Mouse (Mus musculus): Measurements from ENCODE around the gene Nhlrc3.

Nhlrc3 gene

DNA sequence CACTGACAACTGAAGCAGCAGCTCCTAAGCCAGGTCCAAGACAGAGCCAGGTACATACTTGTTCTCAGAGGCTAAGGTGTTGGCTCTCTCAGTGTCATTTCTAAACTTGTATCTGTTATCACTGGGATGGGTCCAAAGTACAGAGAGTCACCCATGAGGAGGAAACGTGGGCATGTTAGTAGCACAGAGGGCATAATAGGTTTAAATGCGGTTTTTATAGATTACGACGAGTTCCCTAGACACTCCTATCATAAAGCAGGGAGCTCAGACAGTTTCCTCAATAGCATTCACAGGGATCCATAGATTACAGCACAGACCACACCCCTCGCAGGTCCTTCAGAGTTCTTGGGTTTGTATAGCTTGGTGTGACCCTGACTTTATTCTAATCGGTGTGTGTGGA, 9.1 kb downstream of the Nhlrc3 start:
- no peak for DNase-seq

DNA sequence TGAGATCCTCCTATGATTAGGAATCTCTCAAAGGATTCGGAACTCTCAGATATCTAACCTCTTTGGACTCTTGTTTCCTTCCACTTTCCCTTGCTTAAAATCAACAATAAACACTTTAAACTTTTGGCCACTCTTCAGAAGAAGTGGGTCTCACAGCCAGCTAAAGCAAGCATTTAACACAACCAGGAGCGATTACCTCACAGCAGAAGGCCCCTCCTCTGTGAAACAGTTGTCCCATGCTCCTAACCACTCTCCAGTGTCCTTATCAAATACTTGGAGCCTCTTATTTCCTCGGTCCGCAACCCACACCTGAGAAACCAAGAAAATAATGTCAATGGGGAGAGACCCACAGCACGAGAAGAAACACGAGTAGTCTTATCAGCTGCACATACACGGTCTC, 9.8 kb downstream of the Nhlrc3 start:
- no peak for DNase-seq

DNA sequence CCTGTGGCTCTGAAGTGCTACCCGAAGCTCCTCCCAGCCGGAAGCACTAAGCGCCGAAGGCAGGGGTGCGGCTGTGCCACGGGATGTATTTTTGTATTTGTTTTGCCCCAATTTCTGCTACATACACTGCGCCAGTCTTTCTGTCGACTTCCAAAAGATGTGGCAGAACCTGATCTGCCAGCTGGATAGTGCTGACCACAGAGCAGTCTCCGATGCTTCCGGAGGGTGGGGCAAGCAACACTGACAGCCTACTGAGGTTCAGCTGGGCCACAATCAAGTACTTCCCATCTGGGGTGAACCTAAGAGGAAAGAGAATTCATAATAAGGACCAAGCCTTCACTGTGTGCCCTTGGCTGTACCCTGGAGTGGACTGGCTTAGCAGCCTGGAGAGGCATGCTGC, 10.8 kb downstream of the Nhlrc3 start:
- no peak for DNase-seq

DNA sequence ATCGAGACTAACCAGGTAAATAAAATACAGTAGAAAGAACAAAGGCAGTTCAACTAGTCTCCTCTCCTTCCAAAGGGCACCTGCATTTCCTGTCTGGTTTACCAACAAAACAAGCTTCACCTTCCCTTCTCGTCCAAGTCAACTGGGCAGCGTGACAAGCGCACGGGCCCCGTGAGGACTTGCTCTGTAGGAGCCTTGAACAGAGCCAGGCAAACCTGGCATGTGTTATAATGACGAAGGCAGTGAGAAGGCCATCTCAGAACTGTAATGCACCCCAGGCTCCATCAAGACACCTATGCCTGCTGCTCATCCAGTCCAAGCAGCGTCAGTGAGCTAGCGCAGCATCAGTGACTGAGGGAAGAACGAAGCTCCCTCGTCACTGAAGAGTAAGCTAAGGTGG, 12.5 kb downstream of the Nhlrc3 start:
- no peak for DNase-seq

DNA sequence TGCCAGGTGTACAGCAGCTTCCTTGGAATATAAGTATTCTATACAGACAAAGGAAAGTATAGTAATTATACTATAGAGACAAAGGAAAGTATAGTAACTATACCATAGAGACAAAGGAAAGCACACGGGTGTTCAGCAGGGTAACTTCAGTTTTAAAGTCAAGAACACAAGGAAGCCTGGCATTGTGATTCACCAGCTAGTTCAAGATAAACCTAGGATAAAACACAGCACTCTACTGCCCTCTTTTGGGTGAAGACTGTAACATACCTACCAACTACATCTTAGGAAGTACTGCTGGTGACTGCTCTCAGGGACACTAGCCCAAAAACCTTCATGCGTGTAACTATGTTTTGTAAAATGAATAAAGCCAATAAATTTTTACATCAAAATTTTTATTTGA, 14.9 kb downstream of the Nhlrc3 start:
- DNase-seq: peak in 1 of 2 experiments; percentile 35

DNA sequence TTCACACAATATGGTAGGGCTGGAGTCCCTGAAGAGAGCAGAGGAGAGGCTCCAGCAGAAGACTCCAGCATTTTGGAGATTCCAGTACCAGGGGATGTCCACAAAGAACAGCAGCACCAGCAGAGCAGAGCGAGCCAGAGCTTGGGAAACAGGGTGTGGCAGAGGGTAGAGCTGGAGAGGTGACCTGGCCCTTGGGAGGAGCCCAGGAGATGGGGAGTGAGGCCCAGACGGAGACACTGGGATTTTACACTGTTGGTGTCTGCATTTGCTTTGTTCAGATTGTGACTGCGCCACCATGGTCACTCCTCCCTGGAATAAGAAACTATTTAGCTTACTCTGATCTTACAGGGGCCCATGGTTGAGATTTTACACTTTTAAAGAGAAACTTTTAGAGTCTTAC, 16.3 kb downstream of the Nhlrc3 start:
- DNase-seq: no peak

DNA sequence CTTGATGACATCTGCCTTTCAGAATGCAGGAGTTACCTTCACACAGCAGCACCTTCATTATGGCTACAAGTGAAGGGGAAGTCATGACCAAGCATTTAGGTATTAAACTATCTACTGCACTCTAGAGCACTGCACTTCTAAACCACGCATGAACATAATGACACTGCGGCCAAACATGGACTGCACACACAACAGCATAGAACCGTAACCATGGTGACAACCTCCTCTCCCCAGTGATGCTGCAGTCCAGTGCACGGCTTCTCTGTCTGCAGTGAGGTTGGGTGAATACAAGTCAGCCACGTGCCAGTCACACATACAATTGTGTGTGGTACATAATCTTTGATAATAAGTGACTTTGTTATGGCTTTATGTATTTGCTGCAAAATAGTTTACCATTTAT, 17.6 kb downstream of the Nhlrc3 start:
- DNase-seq: no peak

DNA sequence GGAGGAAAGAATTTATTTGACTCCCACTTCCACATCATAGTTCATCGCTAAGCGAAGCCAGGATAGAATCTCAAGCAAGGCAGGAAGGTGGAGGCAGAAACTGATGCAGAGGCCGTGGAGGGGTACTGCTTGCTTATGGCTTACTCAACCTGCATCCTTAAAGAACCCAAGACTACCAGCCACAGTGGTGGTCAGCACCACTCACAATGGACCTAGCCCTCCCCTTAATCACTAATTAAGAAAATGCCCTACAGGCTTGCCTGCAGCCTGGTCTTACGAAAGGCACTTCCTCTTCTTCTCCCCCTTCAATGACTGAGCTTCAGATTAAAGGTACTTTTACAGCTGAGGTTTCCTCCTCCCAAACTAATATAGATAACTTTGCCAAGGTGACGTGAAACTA, 26.6 kb downstream of the Nhlrc3 start:
- DNase-seq: no peak

DNA sequence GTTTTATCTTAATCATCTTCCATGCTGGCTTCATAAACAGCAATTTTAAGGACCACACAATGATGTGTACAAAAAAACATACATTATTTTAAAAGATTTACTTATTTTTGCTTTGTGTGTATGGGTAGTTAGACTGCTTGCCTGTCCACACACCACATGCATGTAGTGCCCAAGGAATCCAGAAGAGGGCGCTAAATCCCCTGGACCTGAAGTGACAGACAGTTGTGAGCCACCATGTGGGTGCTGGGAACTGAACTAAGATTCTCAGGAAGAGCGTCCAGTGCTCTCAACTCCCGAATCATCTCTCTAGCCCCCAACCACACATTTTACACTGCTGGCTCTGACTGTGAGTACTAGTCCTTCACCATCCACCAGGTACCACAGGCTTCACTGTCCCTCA, 28.5 kb downstream of the Nhlrc3 start:
- DNase-seq: no peak

DNA sequence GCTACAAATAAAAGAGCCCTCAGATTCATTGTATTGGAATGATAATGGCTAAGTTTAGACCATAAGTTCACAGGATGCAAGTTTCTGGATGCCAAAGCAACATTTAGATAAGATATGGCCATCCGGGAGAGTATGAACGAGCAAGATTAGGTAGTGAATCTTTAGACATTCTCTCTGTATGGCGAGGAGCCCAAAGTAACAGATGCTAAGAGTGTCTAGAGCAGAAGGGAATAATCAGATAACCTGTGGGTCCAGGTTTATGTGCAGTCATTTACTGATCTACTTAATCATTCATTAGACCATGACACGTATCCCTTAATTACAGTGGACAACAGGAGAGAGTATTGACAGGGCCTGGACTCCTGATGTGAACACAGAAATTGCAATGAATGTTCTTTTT, 39.6 kb downstream of the Nhlrc3 start:
- no peak for DNase-seq

DNA sequence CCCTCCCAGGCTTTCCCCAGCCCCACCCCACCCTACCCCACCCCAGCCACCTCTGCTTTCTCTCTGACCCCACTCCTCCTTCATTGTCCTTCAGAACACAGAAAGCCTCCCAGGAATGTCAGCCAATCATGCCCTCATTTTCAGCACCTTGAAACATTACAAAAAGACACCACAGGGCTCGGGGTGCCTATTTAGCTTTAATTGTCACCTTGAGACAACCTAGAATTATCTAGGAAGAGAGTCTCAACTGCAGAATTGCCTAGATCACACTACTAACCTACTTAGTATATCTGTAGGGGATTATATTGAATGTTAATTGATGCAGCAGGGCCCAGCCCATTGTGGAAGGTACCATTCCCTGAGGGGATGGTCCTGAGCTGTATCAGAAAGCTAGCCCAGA, 40.4 kb downstream of the Nhlrc3 start:
- no peak for DNase-seq

DNA sequence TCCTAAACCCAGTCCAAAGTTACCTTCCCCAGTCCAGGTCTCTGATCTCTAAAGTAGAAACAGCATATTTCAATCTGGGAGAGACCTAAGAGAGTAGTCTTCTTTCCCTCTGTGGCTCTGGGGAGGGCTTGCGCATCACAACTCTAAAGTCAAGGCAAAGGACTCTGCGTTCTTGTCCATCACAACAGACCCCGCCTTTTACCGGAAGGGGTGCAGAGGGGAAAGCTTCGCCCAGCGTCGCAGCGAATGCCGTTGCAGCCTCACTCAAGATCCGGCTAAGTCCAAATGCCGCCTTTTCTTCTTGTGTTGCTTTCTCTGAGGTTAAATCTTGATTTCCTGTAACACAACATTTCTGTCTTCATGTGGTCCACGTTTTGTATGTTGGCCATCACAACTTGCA, 41.5 kb downstream of the Nhlrc3 start:
- no peak for DNase-seq

DNA sequence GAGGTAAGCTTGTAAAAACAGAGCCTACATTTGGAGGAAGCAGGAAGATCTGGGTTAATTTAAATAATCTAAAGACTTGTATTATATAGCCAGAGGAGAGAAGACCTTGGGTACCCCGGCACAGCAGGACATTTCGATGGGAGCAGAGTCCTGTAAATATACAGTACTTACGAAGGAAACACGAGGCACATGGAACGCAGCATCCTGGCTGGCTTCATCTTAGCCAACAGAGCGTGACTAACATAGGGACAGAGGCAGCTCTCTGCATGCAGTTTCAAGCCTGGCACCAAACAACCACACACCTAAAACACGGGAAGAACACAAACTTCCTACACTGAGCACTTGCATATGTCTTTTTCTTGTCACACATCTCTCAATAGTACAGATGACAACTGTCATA, 45.4 kb downstream of the Nhlrc3 start:
- no peak for DNase-seq

DNA sequence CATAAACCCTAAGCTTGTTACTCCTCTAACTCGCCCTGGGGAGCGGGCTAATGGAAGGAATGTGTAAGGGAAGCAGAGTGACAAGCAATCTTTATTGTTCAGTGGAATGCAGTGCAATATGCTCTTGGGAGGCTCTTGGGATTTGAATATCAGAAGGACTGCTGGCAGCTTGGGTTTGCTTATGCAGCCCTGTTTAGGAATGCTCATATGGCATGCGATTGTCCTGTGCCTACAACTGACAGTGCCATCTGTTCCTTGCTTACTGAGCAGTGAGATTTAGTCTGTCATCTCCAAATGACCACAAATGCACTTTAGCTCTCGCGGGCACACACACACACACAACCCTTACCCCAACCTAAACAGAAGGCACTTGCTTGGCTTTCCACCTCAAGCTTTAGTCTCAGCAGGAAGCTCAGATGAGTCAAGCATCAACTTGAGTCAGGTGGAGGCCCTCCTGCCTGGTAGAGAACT, 47.1 kb downstream of the Nhlrc3 start:
- peak; percentile 10 to 17 for DNase-seq

DNA sequence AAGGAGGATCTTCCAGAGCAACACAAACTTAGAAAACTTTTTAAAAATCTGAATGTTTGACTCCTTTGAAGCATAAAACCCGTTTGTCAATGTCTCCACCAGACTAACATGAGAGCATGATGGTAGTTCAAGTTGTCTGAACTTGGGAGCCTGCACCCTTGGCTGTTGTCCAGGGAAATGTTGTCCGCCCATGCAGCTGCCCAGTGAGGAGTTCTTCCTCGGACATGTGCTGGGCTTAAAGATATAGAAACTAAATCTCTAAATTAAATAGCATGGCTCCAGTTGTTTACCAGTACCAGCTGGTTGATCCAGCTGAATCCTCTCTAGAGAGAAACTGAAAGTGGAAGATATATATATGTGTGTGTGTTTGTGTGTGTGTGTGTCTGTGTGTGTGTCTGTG, 49.2 kb downstream of the Nhlrc3 start:
- DNase-seq: peak; percentile 21 to 49

DNA sequence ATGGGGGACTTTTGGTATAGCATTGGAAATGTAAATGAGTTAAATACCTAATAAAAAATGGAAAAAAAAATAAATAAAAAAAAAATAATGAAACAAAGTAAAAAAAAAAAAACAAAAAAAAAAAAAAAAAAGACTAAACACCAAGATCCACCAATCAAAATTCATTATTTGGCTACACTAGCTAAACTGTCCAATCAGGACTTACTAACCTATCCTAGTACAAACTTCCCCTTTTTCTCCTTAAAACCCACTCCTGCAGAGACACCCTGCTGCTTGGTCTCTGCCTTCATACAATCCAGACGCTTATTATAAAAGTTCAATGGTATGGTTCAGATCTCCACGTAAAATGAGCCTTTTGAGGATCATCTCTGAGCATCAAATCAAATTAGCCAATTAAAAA, 49.7 kb downstream of the Nhlrc3 start:
- no peak for DNase-seq

DNA sequence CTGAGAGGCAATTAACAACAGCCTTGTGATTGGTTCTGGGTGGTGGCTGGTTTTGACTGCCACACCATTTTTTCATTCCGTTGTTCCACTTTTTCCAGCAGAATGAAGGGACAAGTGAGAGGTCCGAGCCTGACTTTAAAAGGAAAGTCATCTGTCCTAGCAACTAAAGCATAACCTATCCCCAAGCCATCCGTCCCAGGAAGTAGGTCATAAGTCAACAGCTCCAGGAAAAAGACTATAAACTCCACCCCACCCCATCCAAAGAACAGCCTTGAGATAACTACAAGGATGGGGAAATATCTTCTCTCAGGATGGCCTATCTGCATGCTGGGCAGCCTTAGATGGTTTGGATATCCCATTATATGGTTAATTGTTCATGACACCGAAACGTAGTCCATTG, 50.9 kb downstream of the Nhlrc3 start:
- DNase-seq: no peak

DNA sequence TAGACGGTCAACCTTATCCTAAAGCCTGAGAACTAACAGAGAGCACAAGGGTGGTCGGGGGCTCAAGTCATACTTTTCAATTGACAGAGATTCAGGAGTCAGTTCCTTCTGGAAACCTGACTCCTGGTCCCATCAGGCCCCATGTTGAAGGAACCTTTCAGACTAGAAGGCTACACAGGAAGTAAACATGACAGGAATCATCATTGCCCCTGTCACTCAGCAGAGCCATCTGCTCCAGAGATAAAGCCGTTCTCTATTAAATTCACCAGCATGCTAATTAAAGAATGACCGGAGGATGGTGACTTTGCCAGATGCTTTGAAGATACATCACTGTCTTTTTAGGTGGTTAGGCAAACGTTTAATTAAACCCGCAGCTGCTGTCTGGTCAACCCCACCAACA, 53.1 kb downstream of the Nhlrc3 start:
- no peak for DNase-seq

DNA sequence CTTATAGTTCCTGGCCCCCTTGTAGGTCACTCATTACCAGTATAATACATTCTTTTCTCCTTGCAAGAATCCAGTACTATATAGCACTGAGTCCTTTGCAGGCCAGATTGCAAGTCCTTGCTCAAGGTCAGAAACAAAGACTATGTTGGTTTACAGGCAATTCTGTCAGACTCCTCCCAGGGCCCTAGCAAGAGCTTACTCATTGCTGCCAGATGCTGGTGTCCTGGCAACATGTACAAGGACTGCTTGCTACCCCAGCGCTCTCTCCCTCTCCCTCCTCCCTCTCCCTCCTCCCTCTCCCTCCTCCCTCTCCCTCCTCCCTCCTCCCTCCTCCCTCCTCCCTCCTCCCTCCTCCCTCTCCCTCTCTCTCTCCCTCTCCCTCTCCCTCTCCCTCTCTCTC, 56.0 kb downstream of the Nhlrc3 start:
- no peak for DNase-seq

Measured in kidney, postnatal 4 days (tissue).